Mouse (Mus musculus) small intestine, adult 2 months (tissue): Measurements from ENCODE around the gene Sema5b.

ENCODE experiments used
- CTCF ChIP-seq: fragments of 200-500 bp; IDR thresholded peaks from 2 replicates; pipeline ENCODE4 v1.5.1; 2012; ENCODE audit warnings: low read depth, mild to moderate bottlenecking, control low read depth, inconsistent platforms, low read length, moderate library complexity, mixed read lengths; ENCODE audit not compliant: insufficient replicate concordance, insufficient read length; ENCODE audit errors: extremely low read depth
- POLR2A ChIP-seq: fragments of 200-500 bp; IDR thresholded peaks from 2 replicates; pipeline ENCODE4 v1.6.1; 2012; ENCODE audit warnings: low read depth, mild to moderate bottlenecking, control low read depth, inconsistent platforms, low read length, moderate library complexity

- TF ChIP-seq CTCF (no peak), POLR2A (no peak)
Observed at GRCm38 (mm10) chr16:35663831-35664414, 123.0 kb downstream of the Sema5b start.
